Mouse (Mus musculus) ovary, postnatal 10 days (tissue): Measurements from ENCODE around the gene Dpf3.

Experiments used
- DNase-seq: peaks from one replicate; pipeline ENCODE4 v3.0.0; 2022; ENCODE audit warnings: low spot score

Gene Dpf3

GRCm38 (mm10) chr12:83496336-83496735, 8.8 kb upstream of the Dpf3 start:
- no peak for DNase-seq

DNA sequence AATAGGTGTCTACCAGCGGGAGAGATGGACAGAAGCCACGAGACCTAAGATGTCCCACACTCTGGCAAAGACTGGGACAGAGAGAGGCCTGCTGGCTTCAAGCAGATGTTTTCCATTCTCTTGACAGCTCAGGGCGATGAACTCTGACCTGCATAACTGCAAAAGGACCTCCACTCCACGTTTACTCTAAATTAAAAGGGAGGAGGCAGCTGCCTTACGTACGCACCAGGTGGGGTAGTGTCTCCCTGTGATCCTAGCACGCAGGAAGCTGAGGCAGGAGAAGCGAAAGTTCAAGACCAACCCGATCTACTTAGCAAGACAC, 8.4 kb upstream of the Dpf3 start:
- DNase-seq, result no peak

GRCm38 (mm10) chr12:83495248-83495960, 7.9 kb upstream of the Dpf3 start:
- DNase-seq, result no peak

- DNase-seq, result no peak
These were observed 6.7 kb upstream of the Dpf3 start for GRCm38 (mm10) chr12:83494196-83494595.

- no peak for DNase-seq
These were observed 5.3 kb upstream of the Dpf3 start for GRCm38 (mm10) chr12:83492808-83493207.

GRCm38 (mm10) chr12:83491609-83492008, 4.1 kb upstream of the Dpf3 start:
- no peak for DNase-seq

DNA sequence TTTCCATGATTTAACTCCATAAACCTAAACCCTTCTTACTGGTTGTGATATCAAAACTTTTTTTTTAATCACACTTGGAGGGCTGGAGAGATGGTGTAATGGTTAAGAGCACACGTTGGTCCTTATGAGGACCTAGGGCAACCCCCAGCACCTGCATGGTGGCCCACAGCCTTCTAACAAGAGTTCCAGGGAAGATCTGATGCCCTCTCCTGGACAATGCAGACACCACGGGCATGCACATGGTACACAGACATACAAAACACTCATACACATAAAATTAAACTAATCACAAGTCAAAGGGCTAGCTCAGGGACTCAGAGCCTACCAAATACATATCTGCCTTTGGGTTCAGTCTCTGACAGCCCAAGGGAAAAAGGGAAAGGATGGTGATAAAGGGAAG, 2.2 kb upstream of the Dpf3 start:
- DNase-seq, result no peak

- DNase-seq, result no peak
These were observed 860 bp upstream of the Dpf3 start for GRCm38 (mm10) chr12:83488211-83488941.

DNA sequence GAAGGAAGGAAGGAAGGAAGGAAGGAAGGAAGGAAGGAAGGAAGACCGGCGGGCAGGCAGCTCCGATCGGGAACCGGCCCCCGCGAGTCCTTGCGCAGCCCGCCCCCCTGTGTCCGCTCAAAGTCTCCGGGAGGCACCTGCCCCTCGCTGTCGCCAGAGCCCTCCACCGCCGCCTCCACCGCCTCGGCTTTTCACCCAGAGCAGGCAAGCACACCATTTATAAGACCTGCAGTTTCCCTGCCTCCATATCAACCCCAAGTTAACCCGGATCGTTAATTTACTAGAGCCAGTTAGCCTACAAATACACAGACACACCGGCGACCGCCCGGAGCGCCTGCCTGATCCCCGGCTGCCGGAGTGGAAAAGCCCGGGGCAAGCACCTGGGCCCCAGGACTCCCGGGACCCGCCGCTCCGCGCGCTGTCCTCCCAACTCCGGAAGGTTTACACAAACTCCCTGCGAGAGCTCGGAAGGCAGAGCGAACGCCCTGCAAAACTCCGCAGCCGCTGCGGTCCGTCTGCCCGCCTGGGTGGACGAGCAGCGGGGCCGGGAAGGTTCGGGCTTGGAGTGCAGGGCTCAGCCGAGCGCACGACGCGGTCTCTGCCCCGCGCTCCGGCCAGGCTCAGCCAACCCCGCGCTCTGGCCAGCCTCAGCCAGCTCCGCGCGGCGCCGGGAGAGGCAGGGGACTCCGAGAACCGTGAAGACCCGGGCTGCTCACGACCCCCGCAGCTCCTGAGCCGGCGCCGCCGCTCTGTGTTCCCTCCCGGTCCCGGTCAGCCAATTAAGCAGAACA, 650 bp downstream of the Dpf3 start:
- DNase-seq, result peak; percentile 24

GRCm38 (mm10) chr12:83485911-83486670, 1.4 kb downstream of the Dpf3 start:
- DNase-seq, result no peak

DNA sequence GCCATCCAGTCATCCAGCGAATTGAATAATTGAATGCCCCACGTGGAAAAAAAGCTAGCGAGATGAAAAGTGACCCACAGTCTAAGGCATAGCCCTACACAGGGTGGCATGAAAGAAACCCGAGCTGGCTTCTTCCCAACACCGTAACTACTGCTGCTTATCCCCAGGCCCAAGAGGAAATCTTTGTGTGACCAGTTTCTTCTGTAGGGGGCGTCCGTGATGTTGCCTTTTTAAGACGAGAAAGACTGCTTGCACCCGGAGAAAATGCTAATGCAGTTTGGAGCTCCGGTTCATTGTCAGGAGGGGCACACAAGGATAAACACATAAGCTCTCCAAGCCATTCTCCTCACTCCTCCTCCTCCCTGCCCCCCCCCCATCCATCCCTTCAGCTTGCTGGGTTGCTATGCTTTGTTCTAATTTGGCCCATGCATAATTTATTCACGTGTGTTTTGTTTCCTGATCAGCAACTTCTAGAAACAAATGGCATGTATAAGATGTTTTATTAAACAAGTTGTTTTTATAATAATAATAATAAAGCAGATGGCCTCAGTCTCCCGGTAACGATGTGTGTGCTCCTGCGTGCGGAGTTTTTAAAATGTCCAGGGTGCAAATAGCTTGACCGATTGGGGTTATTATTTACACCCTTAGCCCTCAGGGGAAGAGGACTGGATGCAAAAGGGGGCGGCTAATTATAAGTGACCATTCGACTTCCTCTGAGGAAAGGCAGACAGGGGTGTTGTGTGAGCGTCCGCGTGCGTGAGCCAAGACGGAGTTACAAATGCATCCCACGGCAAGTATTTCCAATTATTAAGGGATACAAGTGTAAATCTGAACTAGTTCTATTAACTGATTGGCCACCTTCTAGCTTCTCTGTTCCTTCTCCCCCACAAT, 2.4 kb downstream of the Dpf3 start:
- no peak for DNase-seq

- no peak for DNase-seq
These were observed 3.9 kb downstream of the Dpf3 start for GRCm38 (mm10) chr12:83483653-83484052.

DNA sequence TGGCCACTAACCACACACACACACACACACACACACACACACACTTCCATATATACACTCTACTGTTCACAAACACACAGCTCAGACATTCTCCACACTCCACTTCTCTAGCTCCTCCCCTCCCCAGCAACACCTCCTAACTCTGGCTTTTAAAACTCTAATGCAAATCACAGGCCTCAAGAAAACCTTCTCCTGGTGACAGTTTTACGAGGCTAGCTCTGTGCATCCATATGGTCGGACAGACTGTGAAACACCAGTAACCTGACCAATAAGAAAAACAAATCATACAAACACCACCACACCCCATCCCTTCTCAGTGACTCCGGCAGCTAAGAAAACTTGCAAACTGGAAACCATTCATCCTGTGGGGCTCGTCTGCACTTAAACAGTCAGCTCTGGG, 6.1 kb downstream of the Dpf3 start:
- DNase-seq, result no peak

GRCm38 (mm10) chr12:83479818-83480401, 7.6 kb downstream of the Dpf3 start:
- no peak for DNase-seq

- no peak for DNase-seq
These were observed 8.4 kb downstream of the Dpf3 start for GRCm38 (mm10) chr12:83479140-83479539.

GRCm38 (mm10) chr12:83476277-83476676, 11.2 kb downstream of the Dpf3 start:
- DNase-seq, result no peak

- no peak for DNase-seq
These were observed 12.1 kb downstream of the Dpf3 start for GRCm38 (mm10) chr12:83475419-83475818.

- no peak for DNase-seq
These were observed 13.4 kb downstream of the Dpf3 start for GRCm38 (mm10) chr12:83473987-83474600.

DNA sequence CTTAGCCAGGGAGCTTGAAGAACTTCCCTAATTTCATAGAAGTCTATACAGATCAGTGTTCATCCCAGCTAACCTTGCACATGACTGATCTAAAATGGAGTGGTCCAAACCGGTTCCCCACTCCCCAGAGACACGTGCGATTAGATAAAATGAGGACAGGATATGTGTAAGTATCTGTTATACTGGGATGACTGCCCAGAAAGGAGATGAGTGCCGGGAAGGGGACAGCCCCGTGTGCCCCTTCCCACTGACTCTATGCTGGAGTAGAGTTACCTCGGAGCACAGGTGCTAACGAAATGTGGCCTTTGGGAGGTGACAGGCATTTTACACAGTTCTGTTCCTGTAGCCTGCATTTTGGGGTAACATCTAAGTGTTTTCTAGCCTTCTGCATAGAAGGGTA, 15.8 kb downstream of the Dpf3 start:
- no peak for DNase-seq

DNA sequence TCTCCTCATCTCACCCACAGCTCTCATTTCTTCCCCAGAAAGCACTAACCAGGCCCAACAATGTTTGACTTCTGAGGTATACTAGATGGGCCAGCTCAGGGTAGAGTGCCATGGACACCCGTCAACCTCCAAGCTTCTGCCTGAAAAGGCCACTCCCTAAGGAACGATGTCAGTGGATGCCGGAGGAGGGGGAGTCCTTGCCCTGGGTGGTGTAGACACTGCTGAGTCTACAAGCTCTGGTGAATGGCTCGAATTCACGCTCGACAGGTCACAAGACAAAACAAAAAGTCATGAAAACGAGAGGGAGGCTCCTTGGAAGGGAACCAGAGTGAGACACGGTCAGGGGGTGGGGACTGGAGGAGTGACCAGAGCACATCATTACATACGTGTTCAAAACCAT, 17.4 kb downstream of the Dpf3 start:
- no peak for DNase-seq
